Mouse (Mus musculus) myocyte (in vitro differentiated cells): ENCODE results near the gene Timm22. TPM values are rescaled to one million over a fixed set of nuclear protein-coding genes. Genes with fewer than 3 reads are reported as not detected.

Source experiments
- H3K27me3 ChIP-seq: one replicate; pipeline ENCODE4 v1.6.1; 2011; ENCODE audit not compliant: control insufficient read depth, insufficient read depth, insufficient read length
- H3K36me3 ChIP-seq: one replicate; pipeline ENCODE4 v1.6.1; 2011; ENCODE audit not compliant: control insufficient read depth, insufficient read depth
- H3K4me2 ChIP-seq: one replicate; pipeline ENCODE4 v1.6.1; 2011; ENCODE audit warnings: low read depth, control low read depth
- H3K4me3 ChIP-seq: one replicate; pipeline ENCODE4 v1.5.1; 2011; ENCODE audit warnings: mild to moderate bottlenecking, control low read depth, moderate library complexity
- H3K79me2 ChIP-seq: one replicate; pipeline ENCODE4 v1.6.1; 2011; ENCODE audit not compliant: control insufficient read depth, insufficient read depth
- H3ac ChIP-seq: one replicate; pipeline ENCODE4 v1.6.1; 2011; ENCODE audit not compliant: control insufficient read depth, insufficient read length
- CEBPB ChIP-seq: IDR thresholded peaks from 2 replicates; pipeline ENCODE4 v1.6.1; 2011; ENCODE audit warnings: mild to moderate bottlenecking, moderate library complexity; ENCODE audit not compliant: poor library complexity, insufficient read depth, severe bottlenecking
- E2F4 ChIP-seq: IDR thresholded peaks from one replicate; pipeline ENCODE4 v1.6.1; 2011; ENCODE audit warnings: mild to moderate bottlenecking, control low read depth, moderate library complexity; ENCODE audit not compliant: insufficient read depth
- MAX ChIP-seq: IDR thresholded peaks from one replicate; pipeline ENCODE4 v1.6.1; 2011; ENCODE audit warnings: low read depth, mild to moderate bottlenecking, control low read depth
- MYOD1 ChIP-seq, 3 experiments: IDR thresholded peaks; one replicate each; pipeline ENCODE4 v1.6.1; 2011; ENCODE audit warnings: control low read depth in 2 of 3, low read depth in 2 of 3, mild to moderate bottlenecking in 2 of 3, moderate library complexity in 1 of 3; ENCODE audit not compliant: insufficient read length in 2 of 3, control insufficient read depth in 1 of 3
- MYOG ChIP-seq, 3 experiments: IDR thresholded peaks; one replicate each; pipeline ENCODE4 v1.6.1; 2011; ENCODE audit warnings: control low read depth in 2 of 3, low read depth in 2 of 3, mild to moderate bottlenecking in 2 of 3; ENCODE audit not compliant: insufficient read length in 2 of 3, control insufficient read depth in 1 of 3, insufficient read depth in 1 of 3
- POLR2A ChIP-seq: IDR thresholded peaks from one replicate; pipeline ENCODE4 v1.6.1; 2011; ENCODE audit warnings: low read depth, mild to moderate bottlenecking, control low read depth, moderate library complexity; ENCODE audit not compliant: insufficient read length
- POLR2AphosphoS2 ChIP-seq: IDR thresholded peaks from one replicate; pipeline ENCODE4 v1.6.1; 2011; ENCODE audit warnings: low read depth, control low read depth; ENCODE audit not compliant: insufficient read length
- REST ChIP-seq: IDR thresholded peaks from one replicate; pipeline ENCODE4 v1.6.1; 2011; ENCODE audit warnings: mild to moderate bottlenecking, control low read depth, moderate library complexity; ENCODE audit not compliant: insufficient read depth, insufficient read length
- SRF ChIP-seq: IDR thresholded peaks from one replicate; pipeline ENCODE4 v1.6.1; 2011; ENCODE audit warnings: low read depth; ENCODE audit not compliant: control insufficient read depth, insufficient read length
- TCF12 ChIP-seq: IDR thresholded peaks from one replicate; pipeline ENCODE4 v1.6.1; 2011; ENCODE audit warnings: mild to moderate bottlenecking, control low read depth; ENCODE audit not compliant: poor library complexity, insufficient read depth, severe bottlenecking
- TCF3 ChIP-seq: IDR thresholded peaks from one replicate; pipeline ENCODE4 v1.6.1; 2011; ENCODE audit warnings: low read depth, control low read depth; ENCODE audit not compliant: insufficient read length
- USF1 ChIP-seq: IDR thresholded peaks from one replicate; pipeline ENCODE4 v1.6.1; 2011; ENCODE audit warnings: low read depth, mild to moderate bottlenecking, control low read depth, moderate library complexity
- polyA plus RNA-seq: library from polyadenylated mRNA; unstranded; fragments of >200 nt; fragmentation: generic; extraction: Trizol; gene quantifications from one replicate; pipeline ENCODE4 v1.2.1, GENCODE M21; 2012; ENCODE audit warnings: missing spikeins

The Timm22 gene
- polyA plus RNA-seq, 1 experiment = 101 TPM

DNA sequence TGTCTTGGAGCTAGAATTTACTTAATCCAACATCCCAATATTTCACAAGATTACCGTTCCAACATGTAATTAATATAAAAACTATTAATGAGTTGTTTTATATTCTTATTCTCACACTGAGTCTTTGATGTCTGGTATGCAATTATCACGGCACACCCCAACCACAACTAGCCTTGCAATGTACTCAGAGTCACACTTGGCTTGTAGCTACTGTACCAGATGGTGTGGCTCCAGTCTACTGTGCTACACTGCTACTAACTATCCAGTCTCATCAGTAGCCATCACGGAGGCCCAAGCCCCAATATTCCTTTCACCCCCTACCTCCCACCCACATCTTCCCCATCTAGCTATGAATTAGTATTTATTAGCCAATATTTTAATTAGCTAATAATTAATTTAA is 30.3 kb upstream of the Timm22 start:
- no peaks in the 10 kb centered on the region for H3K36me3 ChIP-seq
- peaks cover 76% of the 10 kb centered on the region for H3K79me2 ChIP-seq
- H3K27me3 ChIP-seq = no peaks in the 10 kb centered on the region
- TF ChIP-seq E2F4 (no peak), POLR2AphosphoS2 (no peak), MYOD1 (IDR thresholded peaks at IDR 0.05; ENCODE audit: control insufficient read depth in 1 of 3, insufficient read length in 2 of 3, low read depth in 2 of 3) (peak in 1 of 3 experiments; percentile 12), MAX (no peak), REST (no peak), TCF3 (no peak), SRF (no peak), CEBPB (no peak), POLR2A (no peak), USF1 (no peak), TCF12 (no peak), MYOG (IDR thresholded peaks at IDR 0.05; ENCODE audit: control insufficient read depth in 1 of 3, insufficient read depth in 1 of 3, insufficient read length in 2 of 3, low read depth in 2 of 3) (peak in 1 of 3 experiments; percentile 25)
- no peak overlapping the region for H3ac ChIP-seq
- H3K4me2 ChIP-seq = peak overlapping the region; percentile 69
- no peak overlapping the region for H3K4me3 ChIP-seq

DNA sequence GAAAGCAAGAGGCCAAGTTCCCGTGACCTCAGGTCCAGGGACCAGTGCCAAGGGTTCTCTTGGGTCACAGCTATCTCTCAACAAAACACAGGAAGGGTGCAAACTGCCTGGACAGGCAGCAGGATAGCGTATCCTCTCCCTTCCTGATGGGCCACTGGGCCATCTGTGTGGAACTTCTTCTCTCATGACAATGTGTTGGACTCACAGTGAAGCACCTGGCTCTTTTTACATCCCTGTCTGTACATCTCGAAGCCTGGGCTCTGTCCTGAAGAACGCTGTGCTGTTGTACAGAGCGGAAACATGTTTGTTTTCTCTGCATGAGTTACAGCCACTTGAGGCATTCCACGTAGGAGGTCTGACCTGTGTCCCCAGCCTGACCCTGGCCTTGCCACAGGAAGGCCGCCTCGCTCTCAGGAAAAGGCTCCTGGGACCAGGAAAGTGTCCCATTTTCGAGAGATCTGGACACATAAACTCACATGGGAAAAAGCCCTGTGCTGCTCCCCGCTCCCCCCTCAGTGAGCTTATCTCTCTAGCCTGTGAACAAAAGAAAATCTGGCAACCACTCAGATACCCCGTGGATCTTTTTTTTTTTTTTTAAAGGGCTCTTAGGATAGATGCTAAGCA is 26.7 kb upstream of the Timm22 start:
- Histone ChIP-seq H3K4me2 (no peak overlapping the region), H3K4me3 (no peak overlapping the region)
- no peak for TF ChIP-seq SRF
- TF ChIP-seq USF1 = no peak
- no peak for TF ChIP-seq TCF12
- TF ChIP-seq CEBPB = no peak
- no peak for TF ChIP-seq REST
- no peak for TF ChIP-seq MAX
- TF ChIP-seq TCF3 = no peak
- no peak for TF ChIP-seq MYOG (IDR thresholded peaks at IDR 0.05; ENCODE audit: control insufficient read depth in 1 of 3, insufficient read depth in 1 of 3, insufficient read length in 2 of 3, low read depth in 2 of 3)
- TF ChIP-seq E2F4 = no peak
- TF ChIP-seq MYOD1 (IDR thresholded peaks at IDR 0.05; ENCODE audit: control insufficient read depth in 1 of 3, insufficient read length in 2 of 3, low read depth in 2 of 3) = no peak
- no peak for TF ChIP-seq POLR2A
- no peak for TF ChIP-seq POLR2AphosphoS2

DNA sequence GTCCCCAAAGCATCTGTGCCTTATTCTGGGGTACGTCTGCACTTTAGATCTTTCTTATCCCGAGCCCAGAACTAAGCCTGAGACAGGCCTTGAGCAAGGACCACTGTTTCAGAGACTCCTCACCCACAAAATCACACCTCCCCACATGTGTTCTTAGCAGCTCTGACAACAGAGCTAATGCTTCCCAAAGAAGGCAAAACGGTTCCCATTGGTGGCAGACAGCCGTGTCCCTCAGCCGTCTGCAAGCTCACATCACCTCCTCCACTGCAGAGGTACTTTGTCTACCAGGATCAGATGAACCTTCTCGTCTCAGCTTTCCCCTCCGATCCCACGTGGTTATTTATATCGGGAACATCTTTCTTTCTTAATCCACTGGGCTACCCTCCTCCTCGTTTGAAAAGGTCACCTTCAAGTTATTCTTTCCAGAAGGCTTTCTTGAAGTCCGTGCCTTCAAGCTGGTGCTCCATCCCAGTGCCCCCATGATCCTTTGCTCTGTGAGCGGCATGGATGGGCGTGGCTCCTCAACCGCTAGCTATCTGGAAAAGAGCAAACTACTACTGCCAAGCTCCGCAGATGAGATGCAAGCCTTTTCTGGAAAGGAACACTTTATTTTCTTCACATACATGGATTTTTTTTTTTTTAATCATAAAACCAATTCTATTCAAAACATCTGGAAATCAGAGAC is 25.4 kb upstream of the Timm22 start:
- no peak for TF ChIP-seq E2F4
- TF ChIP-seq MYOD1 (IDR thresholded peaks at IDR 0.05; ENCODE audit: control insufficient read depth in 1 of 3, insufficient read length in 2 of 3, low read depth in 2 of 3) = no peak
- TF ChIP-seq SRF = no peak
- no peak for TF ChIP-seq MYOG (IDR thresholded peaks at IDR 0.05; ENCODE audit: control insufficient read depth in 1 of 3, insufficient read depth in 1 of 3, insufficient read length in 2 of 3, low read depth in 2 of 3)
- TF ChIP-seq POLR2AphosphoS2 = no peak
- TF ChIP-seq MAX = no peak
- TF ChIP-seq POLR2A = no peak
- no peak for TF ChIP-seq TCF3
- TF ChIP-seq REST = no peak
- TF ChIP-seq USF1 = no peak
- no peak for TF ChIP-seq CEBPB
- TF ChIP-seq TCF12 = no peak
- Histone ChIP-seq H3ac (no peak overlapping the region), H3K36me3 (no peaks in the 10 kb centered on the region), H3K4me3 (no peak overlapping the region), H3K4me2 (no peak overlapping the region), H3K79me2 (peaks cover 90% of the 10 kb centered on the region), H3K27me3 (no peaks in the 10 kb centered on the region)

More for the DNA sequence above, 26.7 kb upstream of the Timm22 start:
- H3K79me2 ChIP-seq = peaks cover 77% of the 10 kb centered on the region
- no peaks in the 10 kb centered on the region for H3K36me3 ChIP-seq
- no peaks in the 10 kb centered on the region for H3K27me3 ChIP-seq
- no peak overlapping the region for H3ac ChIP-seq

DNA sequence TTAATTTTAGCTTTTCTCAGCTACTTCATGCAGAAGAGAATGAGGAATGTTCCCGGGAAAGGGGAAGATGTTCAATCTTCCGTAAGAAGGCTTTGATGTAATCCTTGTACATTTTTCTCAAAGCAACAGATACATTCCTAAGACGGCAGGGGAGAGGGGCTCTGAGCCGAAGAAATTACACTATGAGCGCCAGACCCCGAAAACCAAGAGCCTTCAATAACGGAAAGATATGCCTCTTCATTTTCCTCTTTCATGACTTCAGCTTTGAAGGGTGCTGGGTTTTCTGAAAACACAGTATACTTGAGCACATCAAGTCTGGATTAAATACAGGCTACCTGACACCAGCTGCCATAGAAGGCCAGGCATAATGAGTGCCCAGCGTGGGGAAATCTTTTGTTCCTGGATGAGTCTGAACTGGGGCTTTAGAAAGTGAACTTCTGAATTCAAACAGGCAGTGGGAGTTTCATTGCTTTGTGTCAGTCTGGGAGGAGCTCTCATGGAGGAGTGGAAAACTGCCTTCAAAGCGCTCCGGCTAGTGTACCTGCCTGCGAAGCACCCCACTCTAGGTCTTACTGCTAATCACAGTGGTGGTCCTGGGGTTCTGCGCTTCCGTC is 23.9 kb upstream of the Timm22 start:
- H3ac ChIP-seq = no peak overlapping the region
- H3K79me2 ChIP-seq = peaks cover 92% of the 10 kb centered on the region

More for the DNA sequence above, 23.9 kb upstream of the Timm22 start:
- Histone ChIP-seq H3K4me2 (no peak overlapping the region), H3K27me3 (no peaks in the 10 kb centered on the region), H3K4me3 (no peak overlapping the region), H3K36me3 (no peaks in the 10 kb centered on the region)
- TF ChIP-seq TCF12 (no peak), USF1 (no peak), REST (no peak), POLR2A (no peak), MYOG (IDR thresholded peaks at IDR 0.05; ENCODE audit: control insufficient read depth in 1 of 3, insufficient read depth in 1 of 3, insufficient read length in 2 of 3, low read depth in 2 of 3) (no peak), POLR2AphosphoS2 (no peak), MYOD1 (IDR thresholded peaks at IDR 0.05; ENCODE audit: control insufficient read depth in 1 of 3, insufficient read length in 2 of 3, low read depth in 2 of 3) (no peak), CEBPB (no peak), TCF3 (no peak), SRF (no peak), MAX (no peak), E2F4 (no peak)
